Comparison of ENCODE assay signal across 8 mouse cellular contexts in genomic region chr4:137546003-137546525, GRCm38 (mm10). TPM values are rescaled to one million over a fixed set of nuclear protein-coding genes. Genes with fewer than 3 reads are reported as not detected.
DNase-seq lines count a peak whose midpoint lies in the region; ATAC-seq and TF ChIP-seq lines count a peak whose summit lies in the region.

No protein-coding gene starts in this region.

- no peak for TF ChIP-seq POLR2A in heart, adult 2 months (IDR thresholded peaks at IDR 0.05; ENCODE audit: insufficient read depth, low read depth, low read length)

- no peak for DNase-seq in heart, adult 2 months
- peak; percentile 61 for DNase-seq in 3T3-L1 (ENCODE audit: low read depth, low spot score)
- DNase-seq in NIH3T3 (ENCODE audit: low read depth), result peak; percentile 58
- DNase-seq in embryo, embryonic 10 days (ENCODE audit: low spot score), result peak; percentile 76
- DNase-seq in left cerebral cortex, adult 2 months (ENCODE audit: extremely low spot score in 1 of 2, low spot score in 2 of 2), result peak in 1 of 2 experiments; percentile 21
- DNase-seq in retina, postnatal 7 days (ENCODE audit: low read depth, low spot score), result peak; percentile 13
- DNase-seq in right cerebral cortex, postnatal 25 days, result no peak

- TF ChIP-seq CTCF in heart, adult 2 months (IDR thresholded peaks at IDR 0.05), result peak; percentile 69
- peak; percentile 63 for TF ChIP-seq CTCF in left cerebral cortex, adult 2 months (IDR thresholded peaks at IDR 0.05)

- 84% methylated on average over 5 of the region's 5 CpGs for WGBS in heart, adult 2 months
- 81% methylated on average over 5 of the region's 5 CpGs for WGBS in heart, embryonic 12.5 days

- no peak overlapping the region for H3K9ac ChIP-seq in heart, adult 2 months (ENCODE audit: low read depth, low read length)
- H3K9ac ChIP-seq in heart, embryonic 12.5 days, result no peak overlapping the region

- H3K27me3 ChIP-seq in heart, adult 2 months (ENCODE audit: control insufficient read depth, insufficient read depth, low read length), result no peaks in the 10 kb centered on the region
- no peaks in the 10 kb centered on the region for H3K27me3 ChIP-seq in heart, embryonic 12.5 days (replicated peaks)

- H3K36me3 ChIP-seq in heart, adult 2 months (ENCODE audit: control insufficient read depth, insufficient read depth, low read length), result no peaks in the 10 kb centered on the region
- H3K36me3 ChIP-seq in heart, embryonic 12.5 days, result peaks cover 100% of the 10 kb centered on the region

- intact Hi-C loops in heart, adult 2 months (cut with DNase I), result loop anchor here (2.0 kb wide), 1 partner anchor 103 kb away; no protein-coding TSS in a partner anchor
- intact Hi-C loops in left cerebral cortex, adult 2 months (cut with DNase I), result no loop called here

- H3K4me2 ChIP-seq in heart, embryonic 12.5 days, result no peak overlapping the region

- TF ChIP-seq EP300 in heart, adult 2 months (IDR thresholded peaks at IDR 0.05; ENCODE audit: insufficient read depth, low read depth, low read length), result 0 out of 2 replicates have a peak, but pooled peaks have one; percentile 47

- H3K27ac ChIP-seq in heart, adult 2 months, result no peak overlapping the region
- H3K27ac ChIP-seq in heart, embryonic 12.5 days (ENCODE audit: poor library complexity, severe bottlenecking), result no peak overlapping the region
- no peak overlapping the region for H3K27ac ChIP-seq in left cerebral cortex, adult 2 months

- no peak overlapping the region for H3K4me3 ChIP-seq in heart, adult 2 months
- H3K4me3 ChIP-seq in heart, embryonic 12.5 days, result no peak overlapping the region
- no peak overlapping the region for H3K4me3 ChIP-seq in left cerebral cortex, adult 2 months

- no peaks in the 10 kb centered on the region; the same call in 1 of the 2 replicates for H3K79me2 ChIP-seq in heart, adult 2 months (replicated peaks; ENCODE audit: control insufficient read depth, insufficient read depth, low read length)

- no peaks in the 10 kb centered on the region for H3K4me1 ChIP-seq in heart, adult 2 months (ENCODE audit: control insufficient read depth, insufficient read depth, low read length)
- no peaks in the 10 kb centered on the region for H3K4me1 ChIP-seq in heart, embryonic 12.5 days (replicated peaks)

- no peaks in the 10 kb centered on the region for H3K9me3 ChIP-seq in heart, embryonic 12.5 days (replicated peaks)

- no peak for ATAC-seq in heart, embryonic 12.5 days (ENCODE audit: insufficient number of reproducible peaks, low FRiP score)

RNA-seq across cellular contexts. Expression of gene Ldlrad2, which starts 28.3 kb away (rescaled TPM):
- not detected for total RNA-seq in heart, adult 2 months (2021)
- not detected in 2 replicates for polyA plus RNA-seq in heart, adult 2 months (2012; rRNA removed)
- not detected in 2 replicates for polyA plus RNA-seq in heart, embryonic 12.5 days (2016; fragmentation: Nextera tagmentation; extraction: Ambion mirVana)
- total RNA-seq in left cerebral cortex, adult 2 months (2021), result not detected

RNA-seq across cellular contexts. Expression of gene Usp48, which starts 47.5 kb away (rescaled TPM):
- total RNA-seq in heart, adult 2 months (2021), result 10 to 100 TPM; 30.0 to 37.6 TPM
- 29.7 and 49.1 TPM in 2 replicates for polyA plus RNA-seq in heart, adult 2 months (2012; rRNA removed)
- 44.2 and 45.8 TPM in 2 replicates for polyA plus RNA-seq in heart, embryonic 12.5 days (2016; fragmentation: Nextera tagmentation; extraction: Ambion mirVana)
- total RNA-seq in left cerebral cortex, adult 2 months (2021), result 100 to 1,000 TPM; 128 to 144 TPM

Comparison
In these comparisons a context has a peak if more than half of its experiments do, and no peak if none do; other contexts are left out.
1. DNase-seq: peak in 3T3-L1 (single experiment), NIH3T3 (single experiment), embryo, embryonic 10 days (single experiment) and retina, postnatal 7 days (single experiment); none in heart, adult 2 months (0 of 2) and right cerebral cortex, postnatal 25 days (single experiment).